Mouse (Mus musculus): ENCODE results near the gene Dnah12. TPM values are rescaled to one million over a fixed set of nuclear protein-coding genes. Genes with fewer than 3 reads are reported as not detected.
A peak's percentile ranks its signal among the peaks of the same experiment; 100 is the strongest.
"Not testable (repeated sequence)": the region's sequence is repeated elsewhere in the genome, so short reads cannot be mapped to it uniquely, and the experiment has no call there.

Dnah12 gene
- total RNA-seq, 2 experiments from 2014 or later, result 0.03 TPM

DNA sequence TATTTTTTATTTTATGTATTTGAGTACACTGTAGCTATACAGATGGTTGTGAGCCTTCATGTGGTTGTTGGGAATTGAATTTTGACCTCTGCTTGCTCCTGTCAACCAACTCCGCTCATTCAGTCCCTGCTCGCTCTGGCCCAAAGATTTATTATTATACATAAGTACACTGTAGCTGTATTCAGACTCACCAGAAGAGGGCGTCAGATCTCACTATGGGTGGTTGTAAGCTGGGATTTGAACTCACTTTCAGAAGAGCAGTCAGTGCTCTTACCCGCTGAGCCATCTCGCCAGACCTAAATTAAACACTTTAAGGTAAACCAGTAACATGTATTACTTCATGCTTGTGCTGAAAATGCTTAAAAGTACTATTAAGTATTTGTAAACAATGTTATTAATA, 12.2 kb downstream of the Dnah12 start:
- DNase-seq; intact Hi-C loops (cut with DNase I): not testable (repeated sequence)

- DNase-seq; intact Hi-C loops (cut with DNase I): not testable (repeated sequence)
Measured at GRCm38 (mm10) chr14:26719696-26720095, 26.6 kb downstream of the Dnah12 start.

DNA sequence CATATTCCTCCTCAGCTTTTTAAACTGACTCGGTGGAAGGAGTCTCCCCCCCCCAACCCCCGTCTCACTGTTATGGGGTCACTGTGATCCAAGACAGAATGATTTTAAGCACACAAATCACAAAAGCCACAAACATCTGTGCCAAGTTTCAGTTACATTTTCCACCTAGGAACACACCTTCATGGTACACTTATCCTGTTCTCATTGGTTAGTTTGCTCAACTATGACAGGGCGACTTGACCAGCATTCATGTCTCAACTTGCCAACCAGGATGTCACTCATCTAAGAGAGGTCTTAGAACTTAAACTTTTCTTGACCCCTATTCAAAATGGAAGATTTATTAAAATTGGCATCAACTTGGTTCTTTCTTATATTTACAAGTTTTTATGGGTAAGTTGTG, 31.8 kb downstream of the Dnah12 start:
- no peak for DNase-seq
- intact Hi-C loops (cut with DNase I), result no loop called here

GRCm38 (mm10) chr14:26758566-26758965, 65.5 kb downstream of the Dnah12 start:
- intact Hi-C loops (cut with DNase I), result no loop called here
- DNase-seq, result no peak

GRCm38 (mm10) chr14:26764827-26765226, 71.8 kb downstream of the Dnah12 start:
- intact Hi-C loops (cut with DNase I), result no loop called here
- DNase-seq, result no peak

DNA sequence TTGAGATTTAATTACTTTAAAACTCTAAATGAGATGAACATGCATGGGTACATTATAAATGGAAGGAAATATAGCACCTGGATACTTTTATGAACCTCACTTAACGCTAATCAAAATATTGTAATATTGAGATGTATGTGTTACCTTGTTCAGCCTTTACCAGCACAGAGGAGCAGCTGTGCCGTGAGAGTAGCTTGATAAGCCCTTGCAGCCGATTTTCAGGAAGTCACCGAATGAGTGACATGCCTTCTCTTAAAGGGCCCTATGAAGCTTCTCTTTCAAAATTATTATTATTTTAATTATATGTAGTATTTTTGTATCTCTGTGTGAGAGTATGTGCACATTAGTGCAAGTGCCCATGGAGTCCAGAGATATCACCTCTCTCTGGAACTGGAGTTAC, 75.1 kb downstream of the Dnah12 start:
- no peak for DNase-seq
- intact Hi-C loops (cut with DNase I), result no loop called here

GRCm38 (mm10) chr14:26773536-26773935, 80.5 kb downstream of the Dnah12 start:
- intact Hi-C loops (cut with DNase I), result no loop called here
- no peak for DNase-seq

DNA sequence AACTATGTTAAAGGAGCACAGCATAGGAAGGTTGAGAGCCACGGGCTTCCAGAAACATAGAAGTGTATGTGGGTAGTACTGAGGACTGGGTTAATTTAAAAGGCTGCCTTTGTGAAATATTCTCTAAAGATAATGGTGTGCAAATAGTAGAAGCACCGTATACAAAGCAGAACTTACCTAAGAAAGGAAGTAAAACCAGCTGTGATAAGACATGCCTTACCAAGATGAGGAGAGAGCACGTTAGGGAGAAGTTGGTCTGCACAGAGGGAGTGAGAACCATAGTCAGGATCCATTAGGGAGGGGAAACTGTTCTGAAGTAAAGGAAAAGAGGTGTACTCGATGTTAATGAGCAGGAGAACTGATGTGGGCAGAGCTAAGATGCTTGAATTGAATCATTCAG, 90.7 kb downstream of the Dnah12 start:
- intact Hi-C loops (cut with DNase I), result loop anchor here (10.0 kb wide), 1 partner anchor 161 kb away; no protein-coding TSS in a partner anchor

DNA sequence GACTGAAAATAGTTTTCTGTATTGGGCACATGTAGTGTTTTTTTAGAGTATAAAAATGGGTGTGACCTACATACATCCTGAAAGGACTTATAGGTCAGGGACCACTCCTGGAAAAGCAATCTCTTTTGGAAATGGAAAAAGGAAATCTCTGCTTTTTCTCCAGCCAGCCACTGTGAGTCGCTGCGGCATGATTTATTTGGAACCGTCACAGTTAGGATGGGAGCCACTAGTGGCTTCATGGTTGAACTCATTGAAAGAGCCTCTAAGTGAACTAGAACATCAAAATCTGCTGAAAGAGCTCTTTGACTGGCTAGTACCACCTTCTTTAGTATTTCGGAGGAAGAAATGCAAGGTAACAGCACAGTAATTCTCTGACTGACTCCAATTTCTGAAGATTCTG, 92.6 kb downstream of the Dnah12 start:
- intact Hi-C loops (cut with DNase I), result loop anchor here (5.0 to 10.0 kb wide), 3 partner anchors 159 to 312 kb away; no protein-coding TSS in a partner anchor
- peak in 1 of 2 experiments; percentile 17 for DNase-seq

More for the DNA sequence above, 90.7 kb downstream of the Dnah12 start:
- no peak for DNase-seq

DNA sequence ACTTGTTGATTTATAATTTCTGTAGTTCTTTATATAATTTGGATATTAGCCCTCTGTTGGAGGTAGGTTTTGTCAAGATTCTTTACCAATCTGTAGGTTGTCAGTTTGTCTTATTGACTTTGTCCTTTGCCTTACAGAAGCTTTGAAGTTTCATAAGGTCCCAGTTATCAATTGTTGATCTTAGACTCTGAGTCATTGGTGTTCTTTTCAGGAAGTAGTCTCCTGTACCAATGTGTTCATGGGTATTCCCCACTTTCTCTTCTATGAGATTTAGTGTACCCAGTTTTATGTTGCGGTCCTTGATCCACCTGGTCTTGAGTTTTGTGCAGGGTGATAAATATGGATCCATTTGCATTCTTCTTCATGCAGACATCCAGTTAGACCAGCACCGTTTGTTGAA, 101.4 kb downstream of the Dnah12 start:
- intact Hi-C loops (cut with DNase I), result no loop called here
- no peak for DNase-seq

- DNase-seq, result no peak
- intact Hi-C loops (cut with DNase I), result no loop called here
Measured at GRCm38 (mm10) chr14:26798330-26798729, 105.3 kb downstream of the Dnah12 start.

- no peak for DNase-seq
- intact Hi-C loops (cut with DNase I), result no loop called here
Measured at GRCm38 (mm10) chr14:26799286-26799685, 106.2 kb downstream of the Dnah12 start.

DNA sequence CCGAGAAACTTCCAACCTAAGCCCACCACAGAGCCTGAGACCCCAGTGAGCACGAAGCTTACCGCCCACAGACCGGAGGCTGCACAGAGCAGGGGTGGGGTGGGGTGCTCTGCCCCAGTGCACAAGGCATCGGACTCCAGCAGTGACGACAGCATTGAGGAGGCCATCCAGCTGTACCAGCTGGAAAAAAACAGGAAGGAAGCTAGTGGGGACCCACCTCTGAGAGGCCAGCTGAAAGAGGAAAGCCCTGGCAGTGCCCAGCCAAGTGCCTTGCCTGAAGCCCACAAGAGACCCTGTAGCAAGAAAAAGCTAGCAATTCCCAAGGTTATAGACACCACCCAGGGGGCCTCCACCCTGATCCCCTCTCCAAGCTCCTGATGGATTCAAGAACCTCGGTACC, 112.4 kb downstream of the Dnah12 start:
- intact Hi-C loops (cut with DNase I), result no loop called here
- no peak for DNase-seq

- intact Hi-C loops (cut with DNase I), result no loop called here
- DNase-seq, result no peak
Measured at GRCm38 (mm10) chr14:26812734-26813133, 119.7 kb downstream of the Dnah12 start.

DNA sequence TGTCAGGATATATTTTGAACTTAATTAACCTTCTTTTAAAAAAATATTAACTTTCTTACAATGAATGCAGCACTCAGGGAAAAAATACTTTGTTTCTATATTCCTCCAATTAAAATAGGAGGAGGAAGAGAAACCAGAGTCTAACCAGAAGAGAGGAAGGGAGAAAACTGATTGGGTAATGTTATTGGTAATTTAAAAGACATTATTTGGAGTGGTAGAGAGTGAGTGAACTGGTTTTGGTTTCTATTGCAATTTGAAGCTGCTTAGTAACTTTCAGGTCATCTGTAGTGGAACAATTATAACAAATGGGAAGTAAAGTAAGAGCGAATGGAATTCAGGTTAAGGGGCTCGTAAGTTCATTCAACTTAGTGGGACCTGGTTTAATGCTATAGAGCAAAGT, 120.8 kb downstream of the Dnah12 start:
- DNase-seq, result no peak
- intact Hi-C loops (cut with DNase I), result no loop called here

DNA sequence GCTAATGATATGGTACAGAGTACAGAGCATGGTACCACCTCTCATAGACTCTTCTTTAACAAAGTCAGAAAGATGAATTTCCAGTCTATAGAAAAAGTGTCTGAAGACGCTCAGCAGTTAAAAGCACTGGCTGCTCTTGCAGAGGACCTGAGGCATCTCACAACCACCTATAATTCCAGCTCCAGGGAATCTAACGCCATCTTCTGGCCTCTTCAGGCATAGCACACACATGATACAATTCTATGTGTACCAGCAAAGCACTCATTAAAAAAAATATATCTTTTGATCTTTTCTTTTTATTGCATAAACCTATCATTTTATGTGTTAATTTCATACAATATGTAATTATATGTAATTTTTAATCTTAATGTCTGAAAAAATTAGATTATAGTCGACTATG, 121.8 kb downstream of the Dnah12 start:
- intact Hi-C loops (cut with DNase I), result no loop called here
- no peak for DNase-seq

DNA sequence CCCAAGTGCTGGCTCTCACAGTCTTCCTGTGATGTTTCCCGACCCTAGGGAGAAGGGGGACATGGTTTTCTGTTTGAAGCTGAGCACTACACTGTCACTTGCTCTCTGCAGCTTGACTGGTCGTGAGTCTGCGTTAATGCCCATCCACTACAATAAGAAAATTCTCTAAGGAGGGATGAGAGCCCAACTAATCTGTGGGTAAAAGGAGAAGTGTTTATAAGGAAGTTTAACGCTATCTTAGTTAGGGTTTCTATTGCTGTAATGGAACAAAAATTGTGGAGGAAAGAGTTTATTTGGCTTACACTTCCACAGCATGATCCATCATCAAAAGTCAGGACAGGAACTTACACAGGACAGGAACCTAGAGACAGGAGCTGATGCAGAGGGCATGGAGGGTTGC, 123.7 kb downstream of the Dnah12 start:
- no peak for DNase-seq
- intact Hi-C loops (cut with DNase I), result no loop called here

DNA sequence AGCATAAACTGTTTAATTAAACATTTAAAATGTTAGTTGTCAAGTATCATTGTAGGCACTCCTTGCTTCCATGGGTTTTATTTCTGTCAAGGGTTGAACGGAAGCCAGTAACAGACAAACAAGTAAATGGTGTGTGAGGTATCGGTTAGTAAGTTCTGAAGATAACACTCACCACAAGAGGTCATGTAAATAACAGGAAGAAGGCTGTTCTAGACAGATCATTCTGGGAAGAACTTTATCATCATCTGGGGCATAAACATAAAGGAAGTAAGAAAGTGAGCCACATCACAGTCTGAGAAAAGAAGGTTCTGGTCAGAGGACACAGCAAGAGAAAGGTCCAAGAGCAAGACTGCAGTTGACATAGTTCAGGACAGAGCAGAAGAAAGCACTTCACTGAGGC, 132.9 kb downstream of the Dnah12 start:
- no peak for DNase-seq
- intact Hi-C loops (cut with DNase I), result no loop called here

DNA sequence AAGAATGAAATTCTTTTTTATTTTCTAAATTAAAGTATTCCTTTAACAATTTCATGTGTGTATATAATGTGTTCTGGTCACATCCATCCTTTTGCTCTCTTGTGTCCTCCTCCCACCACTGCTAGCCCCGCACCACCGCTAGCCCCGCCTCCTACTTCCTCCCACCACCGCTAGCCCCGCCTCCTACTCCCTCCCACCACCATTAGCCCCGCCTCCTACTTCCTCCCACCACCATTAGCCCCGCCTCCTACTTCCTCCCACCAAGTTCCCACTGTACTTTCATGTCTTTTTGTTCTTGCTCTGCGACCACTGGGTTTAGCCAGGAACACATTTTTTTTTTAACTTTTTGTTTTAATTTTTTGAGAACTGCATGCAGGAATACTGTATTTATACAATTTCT, 160.0 kb downstream of the Dnah12 start:
- DNase-seq, result no peak
- intact Hi-C loops (cut with DNase I), result no loop called here

DNA sequence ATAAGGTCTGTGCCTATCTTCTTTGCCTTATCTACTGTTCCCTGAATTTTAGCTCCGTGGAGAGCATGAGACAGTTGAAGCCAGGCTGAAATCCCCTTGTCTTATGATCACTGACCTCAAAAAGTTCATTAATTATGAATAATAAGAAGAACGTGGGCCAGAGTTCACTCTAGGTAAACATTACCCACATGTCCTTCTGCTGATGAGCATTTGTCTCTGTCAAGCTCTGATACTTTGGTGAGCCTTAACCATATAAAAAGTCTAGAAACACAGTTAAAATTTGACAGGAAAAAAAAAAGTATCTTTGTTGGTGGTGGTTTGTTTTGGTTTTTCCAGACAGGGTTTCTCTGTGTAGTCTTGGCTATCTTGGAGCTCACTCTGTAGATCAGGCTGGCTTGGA, 161.0 kb downstream of the Dnah12 start:
- intact Hi-C loops (cut with DNase I), result no loop called here
- DNase-seq, result no peak

DNA sequence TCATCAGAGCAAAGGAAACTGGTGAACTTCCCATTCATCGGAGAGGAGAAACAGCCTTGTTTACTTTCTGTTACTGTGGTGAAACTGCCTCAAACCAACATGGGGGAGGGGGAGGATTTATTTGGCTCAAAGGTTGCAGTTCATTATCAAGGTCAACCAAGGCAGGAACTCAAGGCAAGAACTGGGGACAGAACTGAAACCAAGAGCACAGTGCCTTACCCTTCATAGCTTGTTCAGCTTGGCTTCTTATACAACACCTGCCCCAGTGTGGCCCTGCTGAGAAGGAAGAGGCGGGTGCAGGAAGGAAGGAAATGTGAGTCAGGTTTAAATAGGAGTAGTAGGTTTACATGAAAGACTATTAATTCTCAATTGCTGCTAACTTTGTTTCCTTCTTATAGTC, 165.3 kb downstream of the Dnah12 start:
- intact Hi-C loops (cut with DNase I), result loop anchor here (5.0 kb wide), 1 partner anchor 221 kb away; the partner anchor contains the start of gene Arf4
- DNase-seq, result peak; percentile 4 to 22

GRCm38 (mm10) chr14:26859024-26859423, 165.9 kb downstream of the Dnah12 start:
- DNase-seq, result peak in 1 of 2 experiments; percentile 6
- intact Hi-C loops (cut with DNase I), result loop anchor here (5.0 kb wide), 1 partner anchor 222 kb away; the partner anchor contains the start of gene Arf4

DNA sequence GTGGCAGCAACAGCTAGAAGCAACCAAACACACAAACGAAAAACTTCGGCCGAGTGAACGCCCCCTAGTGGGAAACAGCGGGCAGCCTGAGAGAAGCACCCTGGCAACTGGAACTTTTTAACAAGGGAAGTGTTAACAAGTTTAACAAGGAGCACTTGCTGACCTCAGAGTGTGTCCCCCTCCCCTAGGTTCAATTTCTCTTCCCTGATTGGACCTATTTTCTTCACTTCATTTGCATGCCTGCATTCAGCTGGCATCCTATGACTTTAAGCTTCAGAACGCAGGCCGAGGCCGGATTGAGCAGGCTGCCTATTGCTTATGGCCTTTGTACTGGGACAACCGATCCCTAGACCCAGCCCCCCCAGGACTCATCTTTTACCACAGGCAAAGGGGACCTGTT, 174.3 kb downstream of the Dnah12 start:
- intact Hi-C loops (cut with DNase I), result no loop called here
- no peak for DNase-seq

All from heart, postnatal 36 days (tissue).